Mouse (Mus musculus) MEL (cell line): ENCODE results near the gene Anapc11.

ENCODE experiments used
- CTCF ChIP-seq, 3 experiments: IDR thresholded peaks in 2 of 3; conservative IDR thresholded peaks in 1 of 3; 2 replicates each; pipeline ENCODE4 v1.5.1; 2011 to 2012; ENCODE audit warnings: low read length in 3 of 3, low read depth in 2 of 3, mild to moderate bottlenecking in 2 of 3, improper control_type of control experiment in 1 of 3, inconsistent platforms in 1 of 3, mixed read lengths in 1 of 3, moderate library complexity in 1 of 3; ENCODE audit not compliant: control insufficient read depth in 1 of 3, insufficient read depth in 1 of 3, poor library complexity in 1 of 3, severe bottlenecking in 1 of 3
- KAT2A ChIP-seq: conservative IDR thresholded peaks from 2 replicates; pipeline ENCODE4 v1.6.1; 2012; ENCODE audit warnings: low read depth, low read length, improper control_type of control experiment, inconsistent platforms
- MAZ ChIP-seq: IDR thresholded peaks from 2 replicates; pipeline ENCODE4 v1.6.1; 2012; ENCODE audit warnings: low read depth, mild to moderate bottlenecking, inconsistent platforms, low read length, improper control_type of control experiment
- MEF2A ChIP-seq: IDR thresholded peaks from 2 replicates; pipeline ENCODE4 v1.6.1; 2014; ENCODE audit warnings: low read depth, mild to moderate bottlenecking, inconsistent platforms, low read length, improper control_type of control experiment; ENCODE audit not compliant: poor library complexity, insufficient replicate concordance, severe bottlenecking; ENCODE audit errors: extremely low read depth
- POLR2A ChIP-seq, 2 experiments: IDR thresholded peaks; 2 replicates each; pipeline ENCODE4 v1.6.1; 2011 to 2012; ENCODE audit warnings: low read length in 2 of 2, mild to moderate bottlenecking in 2 of 2, control low read depth in 1 of 2, improper control_type of control experiment in 1 of 2, low read depth in 1 of 2, moderate library complexity in 1 of 2; ENCODE audit not compliant: control insufficient read depth in 1 of 2, insufficient read depth in 1 of 2, poor library complexity in 1 of 2
- TCF12 ChIP-seq: IDR thresholded peaks from 2 replicates; pipeline ENCODE4 v1.6.1; 2014; ENCODE audit warnings: low read depth, mild to moderate bottlenecking, inconsistent platforms, low read length, improper control_type of control experiment, moderate library complexity
- USF1 ChIP-seq: IDR thresholded peaks from 2 replicates; pipeline ENCODE4 v1.6.1; 2014; ENCODE audit warnings: low read depth, mild to moderate bottlenecking, inconsistent platforms, low read length, improper control_type of control experiment, moderate library complexity
- ZC3H11A ChIP-seq: IDR thresholded peaks from 2 replicates; pipeline ENCODE4 v1.6.1; 2012; ENCODE audit warnings: low read depth, mild to moderate bottlenecking, inconsistent platforms, low read length, improper control_type of control experiment

GRCm38 (mm10) chr11:120574278-120574600, 24.0 kb upstream of the Anapc11 start:
- TF ChIP-seq MAZ (no peak), USF1 (no peak), MEF2A (no peak), POLR2A (IDR thresholded peaks at IDR 0.05; ENCODE audit: control insufficient read depth in 1 of 2, insufficient read depth in 1 of 2, low read depth in 1 of 2, low read length in 2 of 2, poor library complexity in 1 of 2) (no peak), KAT2A (no peak), ZC3H11A (no peak), CTCF (IDR thresholded peaks at IDR 0.05 in 2 of 3, conservative IDR thresholded peaks at IDR 0.05 in 1 of 3; ENCODE audit: control insufficient read depth in 1 of 3, insufficient read depth in 1 of 3, low read depth in 2 of 3, low read length in 3 of 3, poor library complexity in 1 of 3, severe bottlenecking in 1 of 3) (no peak), TCF12 (no peak)
